Mouse (Mus musculus): ENCODE results near the gene Sdhb. TPM values are rescaled to one million over a fixed set of nuclear protein-coding genes. Genes with fewer than 3 reads are reported as not detected.

Sdhb gene
- polyA plus RNA-seq, 2 experiments = 175 to 381 TPM

GRCm38 (mm10) chr4:140967386-140968159 lies 6.6 kb downstream of the Sdhb start:
- no peak for ATAC-seq (ENCODE audit: low FRiP score, low read depth)
- H3K9ac ChIP-seq (ENCODE audit: low read depth, low read length, severe bottlenecking) = no peak overlapping the region
- H3K4me3 ChIP-seq (replicated peaks; ENCODE audit: low read length) = no peak overlapping the region
- H3K27me3 ChIP-seq (ENCODE audit: control insufficient read depth, insufficient read depth, low read length) = no peaks in the 10 kb centered on the region
- peaks cover 5% of the 10 kb centered on the region for H3K4me1 ChIP-seq (ENCODE audit: control insufficient read depth, insufficient read depth, low read length)
- H3K4me2 ChIP-seq (replicated peaks; ENCODE audit: low read depth, low read length, severe bottlenecking) = no peak overlapping the region
- peaks cover 58% of the 10 kb centered on the region for H3K36me3 ChIP-seq (ENCODE audit: control insufficient read depth, insufficient read depth, low read length)
- no peaks in the 10 kb centered on the region for H3K9me3 ChIP-seq (ENCODE audit: control insufficient read depth, low read length)
- WGBS = 85% methylated on average over 11 of the region's 11 CpGs
- no peak for TF ChIP-seq POLR2A (IDR thresholded peaks at IDR 0.05; ENCODE audit: borderline replicate concordance, extremely low read depth, insufficient read depth, insufficient read length)
- no peak for DNase-seq (ENCODE audit: low spot score)
- no peak overlapping the region for H3K27ac ChIP-seq (replicated peaks; ENCODE audit: low read depth, low read length)

DNA sequence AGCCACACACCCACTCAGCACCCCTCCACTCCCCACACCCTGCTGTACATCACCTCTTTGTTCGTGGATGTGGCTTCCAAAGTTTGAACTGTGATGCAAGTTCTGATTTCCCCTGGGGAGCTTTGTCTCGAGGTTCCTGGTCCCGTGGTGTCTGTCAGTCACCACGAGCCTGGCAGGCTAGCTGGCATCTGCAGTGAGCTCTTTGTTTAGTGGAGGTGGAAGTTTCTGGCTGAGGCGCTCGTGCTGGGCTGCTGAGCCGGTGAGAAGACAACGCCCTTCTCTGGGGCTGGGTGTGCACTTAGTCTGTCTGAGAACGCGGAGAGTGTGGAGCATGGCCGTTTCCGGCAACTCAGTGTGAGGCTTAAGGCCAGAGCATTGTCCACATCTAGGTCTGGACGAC lies 10.7 kb downstream of the Sdhb start:
- 89% methylated on average over 13 of the region's 13 CpGs for WGBS
- peaks cover 93% of the 10 kb centered on the region for H3K36me3 ChIP-seq (ENCODE audit: control insufficient read depth, insufficient read depth, low read length)

GRCm38 (mm10) chr4:140974408-140974807 lies 13.4 kb downstream of the Sdhb start:
- Histone ChIP-seq H3K4me3 (replicated peaks; ENCODE audit: low read length) (no peak overlapping the region), H3K9ac (ENCODE audit: low read depth, low read length, severe bottlenecking) (no peak overlapping the region), H3K4me2 (replicated peaks; ENCODE audit: low read depth, low read length, severe bottlenecking) (no peak overlapping the region), H3K36me3 (ENCODE audit: control insufficient read depth, insufficient read depth, low read length) (peaks cover 91% of the 10 kb centered on the region), H3K4me1 (ENCODE audit: control insufficient read depth, insufficient read depth, low read length) (no peaks in the 10 kb centered on the region), H3K9me3 (ENCODE audit: control insufficient read depth, low read length) (no peaks in the 10 kb centered on the region), H3K27ac (replicated peaks; ENCODE audit: low read depth, low read length) (no peak overlapping the region), H3K27me3 (ENCODE audit: control insufficient read depth, insufficient read depth, low read length) (no peaks in the 10 kb centered on the region)
- TF ChIP-seq POLR2A (IDR thresholded peaks at IDR 0.05; ENCODE audit: borderline replicate concordance, extremely low read depth, insufficient read depth, insufficient read length) = no peak
- ATAC-seq (ENCODE audit: low FRiP score, low read depth) (no peak), DNase-seq (ENCODE audit: low spot score) (no peak)
- WGBS = 98% methylated on average over 6 of the region's 6 CpGs

More for the DNA sequence above, 10.7 kb downstream of the Sdhb start:
- TF ChIP-seq POLR2A (IDR thresholded peaks at IDR 0.05; ENCODE audit: borderline replicate concordance, extremely low read depth, insufficient read depth, insufficient read length) = no peak
- no peak overlapping the region for H3K4me3 ChIP-seq (replicated peaks; ENCODE audit: low read length)
- H3K9ac ChIP-seq (ENCODE audit: low read depth, low read length, severe bottlenecking) = no peak overlapping the region
- no peak overlapping the region for H3K4me2 ChIP-seq (replicated peaks; ENCODE audit: low read depth, low read length, severe bottlenecking)
- no peaks in the 10 kb centered on the region for H3K4me1 ChIP-seq (ENCODE audit: control insufficient read depth, insufficient read depth, low read length)
- ATAC-seq (ENCODE audit: low FRiP score, low read depth) = no peak
- no peak for DNase-seq (ENCODE audit: low spot score)
- no peaks in the 10 kb centered on the region for H3K9me3 ChIP-seq (ENCODE audit: control insufficient read depth, low read length)
- no peaks in the 10 kb centered on the region for H3K27me3 ChIP-seq (ENCODE audit: control insufficient read depth, insufficient read depth, low read length)
- no peak overlapping the region for H3K27ac ChIP-seq (replicated peaks; ENCODE audit: low read depth, low read length)

DNA sequence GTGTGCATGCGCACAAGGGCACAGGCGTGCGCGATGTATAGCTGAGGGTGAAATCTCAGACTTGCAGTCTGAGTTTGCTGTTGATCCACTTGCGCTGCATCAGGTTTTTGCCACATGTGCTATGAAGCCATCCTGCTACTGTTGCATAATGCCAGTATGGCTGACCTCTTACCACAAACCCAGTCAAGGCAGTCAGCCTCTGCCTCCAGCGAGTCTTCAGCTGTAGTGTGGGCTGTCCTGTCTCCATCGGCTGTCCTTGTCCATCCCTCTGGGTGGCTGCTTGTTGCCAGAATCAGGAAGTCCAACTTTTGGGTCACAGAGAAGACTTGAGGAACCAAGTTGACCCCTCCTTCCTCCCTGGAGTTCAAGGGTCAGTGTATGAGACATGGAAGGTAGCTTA lies 14.4 kb downstream of the Sdhb start:
- Histone ChIP-seq H3K36me3 (ENCODE audit: control insufficient read depth, insufficient read depth, low read length) (peaks cover 90% of the 10 kb centered on the region), H3K4me1 (ENCODE audit: control insufficient read depth, insufficient read depth, low read length) (no peaks in the 10 kb centered on the region), H3K4me3 (replicated peaks; ENCODE audit: low read length) (no peak overlapping the region), H3K4me2 (replicated peaks; ENCODE audit: low read depth, low read length, severe bottlenecking) (no peak overlapping the region), H3K9me3 (ENCODE audit: control insufficient read depth, low read length) (no peaks in the 10 kb centered on the region), H3K9ac (ENCODE audit: low read depth, low read length, severe bottlenecking) (no peak overlapping the region), H3K27ac (replicated peaks; ENCODE audit: low read depth, low read length) (no peak overlapping the region), H3K27me3 (ENCODE audit: control insufficient read depth, insufficient read depth, low read length) (no peaks in the 10 kb centered on the region)
- ATAC-seq (ENCODE audit: low FRiP score, low read depth) (no peak), DNase-seq (ENCODE audit: low spot score) (no peak)
- 94% methylated on average over 7 of the region's 7 CpGs for WGBS
- no peak for TF ChIP-seq POLR2A (IDR thresholded peaks at IDR 0.05; ENCODE audit: borderline replicate concordance, extremely low read depth, insufficient read depth, insufficient read length)

DNA sequence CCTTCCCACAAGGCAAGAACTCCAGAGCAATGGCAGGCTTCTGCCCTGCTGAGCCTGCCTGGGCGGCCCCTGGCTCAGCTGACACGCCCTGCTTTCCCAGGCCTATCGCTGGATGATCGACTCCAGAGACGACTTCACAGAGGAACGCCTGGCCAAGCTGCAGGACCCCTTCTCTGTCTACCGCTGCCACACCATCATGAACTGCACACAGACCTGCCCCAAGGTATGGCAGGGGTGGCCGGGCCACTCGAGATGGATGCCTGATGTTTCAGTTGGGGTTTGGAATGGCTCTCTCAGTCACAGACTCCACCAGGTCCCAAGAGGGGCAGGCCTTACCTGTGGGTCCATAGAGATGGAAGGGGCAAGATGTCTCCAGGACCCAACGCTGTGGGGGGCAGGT lies 16.3 kb downstream of the Sdhb start:
- no peaks in the 10 kb centered on the region for H3K4me1 ChIP-seq (ENCODE audit: control insufficient read depth, insufficient read depth, low read length)
- no peak for TF ChIP-seq POLR2A (IDR thresholded peaks at IDR 0.05; ENCODE audit: borderline replicate concordance, extremely low read depth, insufficient read depth, insufficient read length)
- H3K27me3 ChIP-seq (ENCODE audit: control insufficient read depth, insufficient read depth, low read length) = no peaks in the 10 kb centered on the region
- H3K9ac ChIP-seq (ENCODE audit: low read depth, low read length, severe bottlenecking) = no peak overlapping the region
- 70% methylated on average over 10 of the region's 10 CpGs for WGBS
- DNase-seq (ENCODE audit: low spot score) (no peak), ATAC-seq (ENCODE audit: low FRiP score, low read depth) (no peak)
- H3K9me3 ChIP-seq (ENCODE audit: control insufficient read depth, low read length) = peaks cover 5% of the 10 kb centered on the region; the same call in 1 of the 2 replicates
- H3K36me3 ChIP-seq (ENCODE audit: control insufficient read depth, insufficient read depth, low read length) = peaks cover 71% of the 10 kb centered on the region
- no peak overlapping the region for H3K27ac ChIP-seq (replicated peaks; ENCODE audit: low read depth, low read length)
- no peak overlapping the region for H3K4me2 ChIP-seq (replicated peaks; ENCODE audit: low read depth, low read length, severe bottlenecking)
- no peak overlapping the region for H3K4me3 ChIP-seq (replicated peaks; ENCODE audit: low read length)
